Mouse (Mus musculus): ENCODE results near the gene 4921530L21Rik.

GRCm38 (mm10) chr14:95872020-95872419 lies 9.0 kb upstream of the 4921530L21Rik start:
- no peak for TF ChIP-seq USF1 (IDR thresholded peaks at IDR 0.05; ENCODE audit: low read depth)
- TF ChIP-seq CTCF (IDR thresholded peaks at IDR 0.05; ENCODE audit: control insufficient read depth, insufficient read depth, insufficient read length): no peak
- no peak for TF ChIP-seq MYOD1 (IDR thresholded peaks at IDR 0.05; ENCODE audit: control insufficient read depth, insufficient read length, low read depth)
- TF ChIP-seq FOSL1 (IDR thresholded peaks at IDR 0.05; ENCODE audit: insufficient read depth, low read length, poor library complexity, severe bottlenecking): no peak
- TF ChIP-seq MYOG (IDR thresholded peaks at IDR 0.05; ENCODE audit: control insufficient read depth, extremely low read depth, insufficient read length): no peak

Measured in C2C12 (cell line).